Mouse (Mus musculus): ENCODE measurements around the gene Cenps. TPM values are rescaled to one million over a fixed set of nuclear protein-coding genes. Genes with fewer than 3 reads are reported as not detected.

Cenps gene
- polyA plus RNA-seq, 1 experiment from 2014 or later, result 25.3 TPM

GRCm38 (mm10) chr4:149138515-149138914 is 1.1 kb upstream of the Cenps start:
- ATAC-seq (replicated peaks; ENCODE audit: low FRiP score, low read depth) (no peak), DNase-seq (ENCODE audit: low spot score) (no peak)
- Histone ChIP-seq H3K9ac (ENCODE audit: low read depth, low read length) (no peak overlapping the region), H3K4me3 (replicated peaks; ENCODE audit: low read depth, low read length) (no peak overlapping the region), H3K4me2 (ENCODE audit: low read length) (no peak overlapping the region), H3K27ac (no peak overlapping the region), H3K4me1 (replicated peaks; ENCODE audit: insufficient read depth, low read length) (no peaks in the 10 kb centered on the region), H3K27me3 (ENCODE audit: insufficient read depth, low read length) (no peaks in the 10 kb centered on the region), H3K36me3 (ENCODE audit: insufficient read depth, low read length) (no peaks in the 10 kb centered on the region), H3K9me3 (replicated peaks; ENCODE audit: low read length) (no peaks in the 10 kb centered on the region)
- TF ChIP-seq CTCF (IDR thresholded peaks at IDR 0.05; ENCODE audit: low read depth), result no peak
- WGBS, result 70% methylated on average over 8 of the region's 8 CpGs

DNA sequence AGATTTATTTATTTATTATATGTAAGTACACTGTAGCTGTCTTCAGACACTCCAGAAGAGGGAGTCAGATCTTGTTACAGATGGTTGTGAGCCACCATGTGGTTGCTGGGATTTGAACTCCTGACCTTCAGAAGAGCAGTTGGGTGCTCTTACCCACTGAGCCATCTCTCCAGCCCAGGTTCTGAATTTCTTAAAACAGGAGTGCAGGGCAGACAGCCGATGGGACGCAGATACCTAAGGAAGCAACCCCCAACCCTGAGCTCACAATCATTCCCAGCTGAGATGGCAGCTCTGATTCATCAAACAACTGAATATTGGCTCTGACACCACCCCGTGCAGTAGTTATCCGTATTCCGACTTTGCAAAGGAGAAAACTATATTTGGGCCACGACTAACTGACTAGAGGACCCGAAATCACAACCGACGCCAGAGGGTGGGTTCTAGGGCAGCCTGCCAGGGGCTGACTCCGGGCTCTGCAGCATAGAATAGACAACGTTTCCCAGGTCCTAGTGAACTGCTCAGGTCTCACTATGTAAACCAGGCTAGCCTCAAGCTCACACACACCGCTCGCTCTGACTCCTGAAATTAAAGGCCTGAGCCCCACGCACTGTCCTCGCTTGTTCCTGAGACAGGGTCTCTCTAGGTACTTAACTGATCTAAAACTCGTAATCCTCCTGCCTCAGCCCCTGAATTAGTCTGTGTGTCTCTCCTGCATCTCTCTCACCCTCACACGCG is 1.1 kb downstream of the Cenps start:
- DNase-seq (ENCODE audit: low spot score), result no peak
- H3K27ac ChIP-seq, result no peak overlapping the region; the same call in 1 of the 2 replicates

DNA sequence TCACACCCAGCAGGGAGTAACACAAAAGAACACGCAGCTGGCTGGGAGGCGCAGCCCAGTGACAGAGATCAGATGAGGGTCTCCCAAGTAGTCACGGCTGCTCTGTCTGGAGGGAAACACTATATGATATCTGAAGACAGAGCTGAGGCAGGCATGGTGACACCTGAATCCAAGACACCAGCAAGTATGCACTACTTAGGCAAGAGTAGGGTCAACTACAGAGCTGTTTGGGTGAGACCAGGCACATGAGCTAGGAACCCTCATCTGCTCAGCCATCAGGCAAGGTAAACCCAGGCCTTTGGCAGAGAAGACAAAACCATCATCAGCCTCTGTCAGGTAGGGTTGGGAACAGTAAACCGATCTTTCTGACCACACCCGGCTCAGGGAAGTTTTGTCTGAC is 4.0 kb downstream of the Cenps start:
- no peak for TF ChIP-seq CTCF (IDR thresholded peaks at IDR 0.05; ENCODE audit: low read depth)
- Histone ChIP-seq H3K36me3 (ENCODE audit: insufficient read depth, low read length) (no peaks in the 10 kb centered on the region), H3K27me3 (ENCODE audit: insufficient read depth, low read length) (no peaks in the 10 kb centered on the region), H3K27ac (no peak overlapping the region), H3K4me2 (ENCODE audit: low read length) (no peak overlapping the region), H3K4me1 (replicated peaks; ENCODE audit: insufficient read depth, low read length) (no peaks in the 10 kb centered on the region), H3K4me3 (replicated peaks; ENCODE audit: low read depth, low read length) (no peak overlapping the region), H3K9ac (ENCODE audit: low read depth, low read length) (no peak overlapping the region), H3K9me3 (replicated peaks; ENCODE audit: low read length) (no peaks in the 10 kb centered on the region)
- DNase-seq (ENCODE audit: low spot score) (no peak), ATAC-seq (replicated peaks; ENCODE audit: low FRiP score, low read depth) (no peak)
- 72% methylated on average over 5 of the region's 5 CpGs for WGBS

More for the DNA sequence above, 1.1 kb downstream of the Cenps start:
- Histone ChIP-seq H3K27me3 (ENCODE audit: insufficient read depth, low read length) (no peaks in the 10 kb centered on the region), H3K9ac (ENCODE audit: low read depth, low read length) (peak overlapping the region; percentile 70; the same call in 1 of the 2 replicates), H3K9me3 (replicated peaks; ENCODE audit: low read length) (no peaks in the 10 kb centered on the region), H3K36me3 (ENCODE audit: insufficient read depth, low read length) (no peaks in the 10 kb centered on the region), H3K4me2 (ENCODE audit: low read length) (peak overlapping the region; percentile 66), H3K4me1 (replicated peaks; ENCODE audit: insufficient read depth, low read length) (no peaks in the 10 kb centered on the region), H3K4me3 (replicated peaks; ENCODE audit: low read depth, low read length) (peak overlapping the region; percentile 57)
- ATAC-seq (replicated peaks; ENCODE audit: low FRiP score, low read depth), result no peak
- WGBS, result 62% methylated on average over 18 of the region's 18 CpGs
- no peak for TF ChIP-seq CTCF (IDR thresholded peaks at IDR 0.05; ENCODE audit: low read depth)

DNA sequence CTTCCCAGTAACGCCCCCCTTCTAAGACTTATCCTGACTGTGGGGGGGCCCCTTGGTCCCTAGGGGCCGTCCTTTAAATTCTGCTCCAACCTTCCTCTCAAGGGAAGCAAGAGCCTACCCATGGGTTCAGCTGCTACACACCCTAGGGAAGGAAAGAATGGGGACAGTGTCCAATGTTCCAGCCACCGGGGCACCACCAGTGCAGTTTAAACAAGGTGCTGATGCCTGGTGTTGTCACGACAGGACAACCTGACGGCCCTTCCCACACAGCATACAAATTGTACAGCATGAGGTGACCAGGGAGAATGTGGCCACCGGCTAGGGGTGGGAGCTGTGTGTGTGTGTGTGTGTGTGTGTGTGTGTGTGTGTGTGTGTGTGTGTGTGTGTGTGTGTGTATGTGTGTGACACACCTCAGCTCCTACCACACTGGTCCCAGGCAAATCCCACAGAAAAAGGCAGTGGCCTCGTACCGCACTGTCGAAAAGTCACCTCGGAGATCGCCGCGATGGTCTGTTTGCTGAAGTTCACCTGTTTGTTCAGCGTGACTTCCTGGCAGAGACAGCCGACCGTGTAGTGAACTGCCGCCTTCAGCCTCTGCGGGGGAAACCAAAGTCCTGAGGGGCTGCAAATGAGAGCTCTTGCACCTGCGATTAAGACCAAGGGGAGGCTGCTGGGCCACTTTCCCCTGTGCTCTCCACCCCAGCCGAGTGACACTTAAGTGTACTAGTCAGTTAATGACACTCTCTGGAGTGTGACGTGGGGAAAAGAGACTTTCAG is 5.5 kb downstream of the Cenps start:
- Histone ChIP-seq H3K27ac (no peak overlapping the region), H3K9me3 (replicated peaks; ENCODE audit: low read length) (no peaks in the 10 kb centered on the region), H3K9ac (ENCODE audit: low read depth, low read length) (no peak overlapping the region), H3K36me3 (ENCODE audit: insufficient read depth, low read length) (no peaks in the 10 kb centered on the region), H3K4me3 (replicated peaks; ENCODE audit: low read depth, low read length) (no peak overlapping the region), H3K4me2 (ENCODE audit: low read length) (no peak overlapping the region), H3K4me1 (replicated peaks; ENCODE audit: insufficient read depth, low read length) (no peaks in the 10 kb centered on the region), H3K27me3 (ENCODE audit: insufficient read depth, low read length) (no peaks in the 10 kb centered on the region)
- 71% methylated on average over 21 of the region's 21 CpGs for WGBS
- DNase-seq (ENCODE audit: low spot score) (no peak), ATAC-seq (replicated peaks; ENCODE audit: low FRiP score, low read depth) (no peak)
- no peak for TF ChIP-seq CTCF (IDR thresholded peaks at IDR 0.05; ENCODE audit: low read depth)

GRCm38 (mm10) chr4:149131021-149131752 is 6.2 kb downstream of the Cenps start:
- Histone ChIP-seq H3K27ac (no peak overlapping the region), H3K9me3 (replicated peaks; ENCODE audit: low read length) (no peaks in the 10 kb centered on the region), H3K4me3 (replicated peaks; ENCODE audit: low read depth, low read length) (no peak overlapping the region), H3K4me1 (replicated peaks; ENCODE audit: insufficient read depth, low read length) (no peaks in the 10 kb centered on the region), H3K4me2 (ENCODE audit: low read length) (no peak overlapping the region), H3K36me3 (ENCODE audit: insufficient read depth, low read length) (no peaks in the 10 kb centered on the region), H3K27me3 (ENCODE audit: insufficient read depth, low read length) (no peaks in the 10 kb centered on the region), H3K9ac (ENCODE audit: low read depth, low read length) (no peak overlapping the region)
- DNase-seq (ENCODE audit: low spot score) (no peak), ATAC-seq (replicated peaks; ENCODE audit: low FRiP score, low read depth) (no peak)
- WGBS, result 90% methylated on average over 23 of the region's 23 CpGs
- TF ChIP-seq CTCF (IDR thresholded peaks at IDR 0.05; ENCODE audit: low read depth), result no peak

- H3K27me3 ChIP-seq (ENCODE audit: insufficient read depth, low read length), result no peaks in the 10 kb centered on the region
- 81% methylated on average over 18 of the region's 18 CpGs for WGBS
Measured at GRCm38 (mm10) chr4:149128467-149128866, 9.0 kb downstream of the Cenps start.

More at GRCm38 (mm10) chr4:149128467-149128866, 9.0 kb downstream of the Cenps start:
- Histone ChIP-seq H3K9me3 (replicated peaks; ENCODE audit: low read length) (no peaks in the 10 kb centered on the region), H3K4me2 (ENCODE audit: low read length) (no peak overlapping the region), H3K36me3 (ENCODE audit: insufficient read depth, low read length) (no peaks in the 10 kb centered on the region), H3K4me1 (replicated peaks; ENCODE audit: insufficient read depth, low read length) (no peaks in the 10 kb centered on the region), H3K27ac (no peak overlapping the region), H3K9ac (ENCODE audit: low read depth, low read length) (no peak overlapping the region), H3K4me3 (replicated peaks; ENCODE audit: low read depth, low read length) (no peak overlapping the region)
- ATAC-seq (replicated peaks; ENCODE audit: low FRiP score, low read depth) (no peak), DNase-seq (ENCODE audit: low spot score) (no peak)
- TF ChIP-seq CTCF (IDR thresholded peaks at IDR 0.05; ENCODE audit: low read depth), result no peak
